Mouse (Mus musculus): ENCODE results near the gene Gpx7.

Gene Gpx7

GRCm38 (mm10) chr4:108406861-108407401, at the start of gene Gpx7:
TSS of gene Gpx7 (minus strand) at chr4:108406961.
- no peak for DNase-seq (ENCODE audit: low spot score)

- DNase-seq (ENCODE audit: low spot score) = no peak
These were observed 49.3 kb upstream of the Gpx7 start for GRCm38 (mm10) chr4:108456028-108456427.

GRCm38 (mm10) chr4:108448091-108448490, 41.3 kb upstream of the Gpx7 start:
- DNase-seq (ENCODE audit: low spot score) = no peak

- no peak for DNase-seq (ENCODE audit: low spot score)
These were observed 31.5 kb upstream of the Gpx7 start for GRCm38 (mm10) chr4:108438082-108438840.

GRCm38 (mm10) chr4:108436225-108436624, 29.5 kb upstream of the Gpx7 start:
- no peak for DNase-seq (ENCODE audit: low spot score)

- no peak for DNase-seq (ENCODE audit: low spot score)
These were observed 28.9 kb upstream of the Gpx7 start for GRCm38 (mm10) chr4:108435646-108436045.

- no peak for DNase-seq (ENCODE audit: low spot score)
These were observed 28.0 kb upstream of the Gpx7 start for GRCm38 (mm10) chr4:108434781-108435180.

GRCm38 (mm10) chr4:108434221-108434620, 27.5 kb upstream of the Gpx7 start:
- no peak for DNase-seq (ENCODE audit: low spot score)

- no peak for DNase-seq (ENCODE audit: low spot score)
These were observed 26.6 kb upstream of the Gpx7 start for GRCm38 (mm10) chr4:108433341-108433740.

- no peak for DNase-seq (ENCODE audit: low spot score)
These were observed 24.8 kb upstream of the Gpx7 start for GRCm38 (mm10) chr4:108431561-108431936.

GRCm38 (mm10) chr4:108430656-108431560, 24.1 kb upstream of the Gpx7 start:
- no peak for DNase-seq (ENCODE audit: low spot score)

- no peak for DNase-seq (ENCODE audit: low spot score)
These were observed 21.6 kb upstream of the Gpx7 start for GRCm38 (mm10) chr4:108428341-108428721.

GRCm38 (mm10) chr4:108427719-108428340, 21.1 kb upstream of the Gpx7 start:
- no peak for DNase-seq (ENCODE audit: low spot score)

GRCm38 (mm10) chr4:108424587-108424986, 17.8 kb upstream of the Gpx7 start:
- no peak for DNase-seq (ENCODE audit: low spot score)

- no peak for DNase-seq (ENCODE audit: low spot score)
These were observed 860 bp upstream of the Gpx7 start for GRCm38 (mm10) chr4:108407621-108408020.

- DNase-seq (ENCODE audit: low spot score) = peak; percentile 55
These were observed 462 bp downstream of the Gpx7 start for GRCm38 (mm10) chr4:108406138-108406860.

GRCm38 (mm10) chr4:108405766-108406137, 1.0 kb downstream of the Gpx7 start:
- DNase-seq (ENCODE audit: low spot score) = no peak

- DNase-seq (ENCODE audit: low spot score) = no peak
These were observed 2.7 kb downstream of the Gpx7 start for GRCm38 (mm10) chr4:108403861-108404635.

- no peak for DNase-seq (ENCODE audit: low spot score)
These were observed 6.4 kb downstream of the Gpx7 start for GRCm38 (mm10) chr4:108400395-108400794.

GRCm38 (mm10) chr4:108394236-108394635, 12.5 kb downstream of the Gpx7 start:
- no peak for DNase-seq (ENCODE audit: low spot score)

- no peak for DNase-seq (ENCODE audit: low spot score)
These were observed 14.2 kb downstream of the Gpx7 start for GRCm38 (mm10) chr4:108392558-108392957.

Measured in ovary, postnatal 10 days (tissue).